Mouse (Mus musculus): Measurements from ENCODE around the gene Hip1.

Hip1 gene

GRCm38 (mm10) chr5:135531306-135531845 is 13.5 kb downstream of the Hip1 start:
- DNase-seq: no peak

- no peak for DNase-seq
These were observed 15.0 kb downstream of the Hip1 start for GRCm38 (mm10) chr5:135529964-135530363.

DNA sequence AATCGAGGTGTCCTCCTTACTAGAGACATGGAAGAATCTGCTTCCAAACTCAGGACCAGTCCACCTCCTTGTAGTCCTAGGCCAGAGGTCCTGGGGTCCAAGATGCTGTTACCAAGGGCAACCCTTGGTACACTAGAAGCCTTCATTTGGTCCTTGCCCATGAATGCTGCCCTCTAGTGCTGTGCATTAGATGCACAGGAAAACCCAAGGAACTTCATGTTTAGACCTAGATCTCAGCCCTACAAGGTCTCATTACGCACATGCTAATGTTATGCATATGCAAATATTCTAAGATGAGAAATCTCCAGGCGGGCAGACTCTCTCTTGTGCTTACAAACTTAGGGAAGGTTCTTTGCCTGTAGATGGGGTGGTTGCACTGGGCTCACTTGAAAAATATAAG is 15.6 kb downstream of the Hip1 start:
- no peak for DNase-seq

- DNase-seq: peak in 1 of 2 experiments; percentile 12
These were observed 16.9 kb downstream of the Hip1 start for GRCm38 (mm10) chr5:135527986-135528385.

GRCm38 (mm10) chr5:135524660-135525560 is 20.0 kb downstream of the Hip1 start:
- peak in 1 of 2 experiments; percentile 61 for DNase-seq

DNA sequence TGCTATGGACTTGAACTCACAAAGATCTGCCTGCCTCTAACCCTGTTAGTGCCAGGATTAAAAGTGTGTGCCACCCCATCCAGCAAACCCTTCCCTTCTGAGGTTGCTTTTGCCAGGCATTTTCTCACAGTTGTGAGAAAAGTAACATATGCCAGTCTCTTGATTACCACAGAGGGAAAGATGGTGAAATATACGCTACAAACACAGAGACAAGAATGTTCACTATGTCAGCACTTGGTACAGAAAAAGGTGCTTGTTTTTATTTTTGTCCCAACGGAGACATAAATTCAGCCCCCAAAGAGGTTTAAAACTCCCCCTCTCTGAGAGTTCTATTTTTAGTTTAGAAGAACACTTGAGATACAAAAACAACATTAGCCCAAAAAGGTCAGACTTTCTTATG is 20.8 kb downstream of the Hip1 start:
- DNase-seq: no peak

DNA sequence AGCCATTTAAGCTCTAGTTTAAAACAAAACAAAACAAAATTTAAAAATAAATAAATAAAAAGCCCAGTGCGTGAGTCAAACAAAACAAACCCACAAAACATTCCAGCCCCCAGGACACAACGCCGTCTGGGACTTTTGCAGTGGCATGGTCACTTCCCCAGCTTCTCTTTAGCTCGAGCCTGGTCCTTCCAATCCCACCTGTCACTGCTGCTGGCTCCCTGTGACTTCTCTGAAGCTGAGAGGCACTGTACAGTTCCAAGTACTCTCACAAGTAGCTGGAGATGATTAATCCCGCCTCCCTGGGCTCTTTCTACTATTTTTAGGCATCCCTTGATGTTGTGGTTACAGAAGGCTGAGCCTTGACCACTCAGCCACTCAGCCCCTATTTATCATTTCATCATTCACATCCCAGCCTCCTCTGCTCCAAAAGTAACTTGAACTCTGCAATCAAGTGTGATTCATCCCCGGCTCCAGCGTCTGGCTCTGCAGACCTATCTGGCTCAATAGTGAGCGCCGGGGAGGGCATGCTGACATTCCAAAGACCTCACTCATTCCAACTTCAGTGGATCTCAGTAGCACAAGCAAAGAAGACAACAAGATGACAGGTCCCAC is 22.7 kb downstream of the Hip1 start:
- DNase-seq: no peak

- DNase-seq: no peak
These were observed 27.5 kb downstream of the Hip1 start for GRCm38 (mm10) chr5:135517348-135517883.

- DNase-seq: no peak
These were observed 31.8 kb downstream of the Hip1 start for GRCm38 (mm10) chr5:135513131-135513530.

DNA sequence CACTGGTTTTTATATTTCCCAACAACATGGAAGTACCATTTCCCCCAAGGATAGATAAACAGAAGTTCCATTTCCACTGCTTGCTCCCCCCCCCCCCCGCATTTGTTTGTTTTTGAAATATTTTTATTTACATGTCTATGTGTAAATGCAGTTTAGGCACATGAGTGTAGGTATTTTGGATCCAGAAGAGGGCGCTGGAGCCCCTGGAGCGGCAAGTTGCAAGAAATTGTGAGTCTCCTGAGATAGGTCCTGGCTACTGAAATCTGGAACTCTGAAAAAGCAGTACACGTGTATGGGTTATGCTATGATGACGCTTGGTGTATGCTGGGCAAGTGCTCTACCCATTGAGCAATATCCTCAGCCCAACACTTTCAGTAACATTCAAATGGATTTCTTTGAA is 33.8 kb downstream of the Hip1 start:
- DNase-seq: no peak

DNA sequence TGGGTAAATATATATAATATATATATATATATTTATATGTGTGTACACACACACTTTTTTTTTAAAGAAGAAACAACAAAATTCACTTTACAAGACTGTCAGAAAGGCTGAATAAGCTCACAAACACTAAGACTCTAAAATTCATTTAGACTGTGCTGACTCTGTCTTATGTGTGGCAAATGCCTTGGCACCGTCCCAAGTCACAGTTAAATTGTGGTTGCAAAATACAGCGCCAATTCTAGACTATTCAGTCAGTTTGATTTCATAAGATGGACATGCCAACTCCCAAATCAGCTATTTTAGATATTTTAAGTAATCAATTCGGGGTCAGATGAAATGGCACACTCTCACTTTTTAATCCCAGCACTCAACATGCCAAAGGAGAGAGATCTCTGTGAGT is 36.6 kb downstream of the Hip1 start:
- peak; percentile 48 to 68 for DNase-seq

- DNase-seq: peak in 1 of 2 experiments; percentile 56
These were observed 37.2 kb downstream of the Hip1 start for GRCm38 (mm10) chr5:135507561-135508273.

DNA sequence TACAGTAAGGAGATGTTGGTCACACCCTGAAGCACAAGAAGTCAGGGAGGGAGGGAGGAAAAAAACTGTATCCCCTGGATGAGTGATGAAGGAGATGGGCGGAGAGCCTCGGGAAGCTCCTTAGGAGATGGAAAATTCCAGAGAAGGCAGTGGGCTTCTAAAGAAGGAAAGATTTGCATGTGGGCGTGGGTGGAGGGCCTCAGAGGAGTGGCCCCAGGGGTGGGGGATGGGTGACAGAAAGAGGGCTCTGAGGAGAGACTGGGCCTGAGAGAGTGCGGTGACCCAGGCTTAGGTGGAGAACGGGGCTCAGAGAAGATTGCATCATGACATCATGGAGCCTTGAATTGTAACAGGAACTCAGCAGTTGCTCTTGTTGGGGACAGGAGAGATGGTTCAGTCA is 39.5 kb downstream of the Hip1 start:
- DNase-seq: no peak

DNA sequence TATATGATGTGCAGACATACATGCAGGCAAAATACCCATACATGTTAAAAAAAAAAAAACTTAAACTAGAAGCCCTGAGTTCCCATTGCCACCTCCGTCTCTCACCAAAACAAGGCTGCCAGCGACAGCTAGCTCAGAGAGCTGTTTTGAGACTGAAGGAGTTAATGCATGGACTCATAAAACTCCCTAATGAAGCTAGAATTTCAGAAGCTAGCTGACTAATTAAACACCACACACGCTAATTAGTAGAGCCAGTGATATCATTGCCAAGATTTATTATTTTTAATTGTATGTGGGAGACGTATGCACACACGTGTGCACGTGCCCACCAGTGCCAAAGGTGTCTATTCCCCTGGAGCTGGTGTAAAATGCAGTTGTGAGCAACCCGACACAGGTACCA is 42.0 kb downstream of the Hip1 start:
- no peak for DNase-seq

DNA sequence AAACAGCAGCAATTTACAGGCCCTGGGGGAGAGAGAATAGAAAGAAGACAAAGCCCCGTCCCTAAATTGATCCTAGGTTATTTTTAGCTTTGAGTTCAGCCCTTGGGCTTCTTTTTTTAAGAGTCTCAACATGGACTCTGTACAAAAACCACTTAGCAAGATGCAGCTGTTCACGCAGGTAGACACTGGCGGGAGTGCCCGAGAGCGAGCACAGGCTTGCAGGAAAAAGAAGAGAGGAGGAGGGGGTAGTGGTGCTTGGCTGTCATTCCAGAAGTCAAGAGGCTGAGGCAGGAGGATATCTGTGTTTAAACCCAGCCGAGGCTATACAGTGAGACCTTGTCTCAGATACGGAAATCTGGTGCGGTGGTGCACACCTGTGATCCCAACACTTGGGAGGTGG is 42.9 kb downstream of the Hip1 start:
- no peak for DNase-seq

- DNase-seq: no peak
These were observed 46.0 kb downstream of the Hip1 start for GRCm38 (mm10) chr5:135498914-135499313.

- no peak for DNase-seq
These were observed 47.5 kb downstream of the Hip1 start for GRCm38 (mm10) chr5:135497347-135497955.

- no peak for DNase-seq
These were observed 48.4 kb downstream of the Hip1 start for GRCm38 (mm10) chr5:135496489-135496888.

- DNase-seq: no peak
These were observed 49.4 kb downstream of the Hip1 start for GRCm38 (mm10) chr5:135495471-135495870.

GRCm38 (mm10) chr5:135494183-135494910 is 50.6 kb downstream of the Hip1 start:
- peak; percentile 57 to 58 for DNase-seq

DNA sequence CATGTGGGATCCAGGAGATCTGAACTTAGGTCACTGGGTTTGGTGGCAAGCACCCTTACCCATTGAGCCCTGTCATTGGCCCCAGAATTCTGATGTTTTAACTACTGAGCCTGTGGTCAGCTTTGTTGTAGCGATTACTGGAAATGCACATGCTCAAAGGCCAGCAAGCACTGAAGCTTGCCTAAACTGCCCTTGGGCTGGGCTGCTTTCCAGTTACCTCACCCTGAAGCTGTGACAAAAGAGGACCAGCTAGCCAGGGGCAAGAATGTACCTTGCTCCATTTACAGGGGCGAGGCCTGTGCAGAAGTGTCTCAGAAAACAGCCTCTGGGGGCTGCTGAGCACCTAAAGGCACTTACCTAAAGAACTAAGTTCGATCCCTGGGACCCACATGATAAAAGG is 51.8 kb downstream of the Hip1 start:
- DNase-seq: no peak

DNA sequence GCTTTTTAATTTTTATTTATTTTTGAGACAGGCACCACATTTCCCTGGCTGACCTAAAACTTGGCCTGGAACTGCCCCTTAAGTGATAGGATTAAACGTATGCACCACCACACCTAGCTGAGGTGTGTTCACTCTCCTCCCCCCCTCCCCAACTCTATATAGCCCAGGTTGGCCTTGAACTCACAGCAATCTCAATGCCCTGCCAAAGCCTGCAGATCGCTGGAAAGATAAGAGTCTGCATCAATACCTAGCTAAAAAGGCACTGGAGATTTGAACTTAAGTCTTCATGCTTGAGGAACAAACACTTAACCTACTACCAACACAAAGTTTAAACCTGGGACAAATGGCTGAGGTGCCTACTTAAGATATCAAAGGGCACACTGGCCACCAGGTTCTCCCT is 52.8 kb downstream of the Hip1 start:
- no peak for DNase-seq
